Mouse (Mus musculus): ENCODE measurements around the gene Man1b1.

- TF ChIP-seq POLR2A (IDR thresholded peaks at IDR 0.05; ENCODE audit: low read depth, low read length) (no peak), CTCF (IDR thresholded peaks at IDR 0.05; ENCODE audit: extremely low read depth, insufficient read depth, insufficient read length, insufficient replicate concordance) (no peak)
Measured at GRCm38 (mm10) chr2:25286314-25286713, 45.8 kb upstream of the Man1b1 start.

Measured in spleen, adult 2 months (tissue).